Mouse (Mus musculus): ENCODE data around the gene 4930535I16Rik. TPM values are rescaled to one million over a fixed set of nuclear protein-coding genes. Genes with fewer than 3 reads are reported as not detected.

4930535I16Rik gene
- polyA plus RNA-seq (2014; fragmentation: Illumina TruSeq; extraction: RNeasy Lipid Tissue Mini Kit (QIAGEN cat#74804); ENCODE audit: low read depth, low replicate concordance): not detected

DNA sequence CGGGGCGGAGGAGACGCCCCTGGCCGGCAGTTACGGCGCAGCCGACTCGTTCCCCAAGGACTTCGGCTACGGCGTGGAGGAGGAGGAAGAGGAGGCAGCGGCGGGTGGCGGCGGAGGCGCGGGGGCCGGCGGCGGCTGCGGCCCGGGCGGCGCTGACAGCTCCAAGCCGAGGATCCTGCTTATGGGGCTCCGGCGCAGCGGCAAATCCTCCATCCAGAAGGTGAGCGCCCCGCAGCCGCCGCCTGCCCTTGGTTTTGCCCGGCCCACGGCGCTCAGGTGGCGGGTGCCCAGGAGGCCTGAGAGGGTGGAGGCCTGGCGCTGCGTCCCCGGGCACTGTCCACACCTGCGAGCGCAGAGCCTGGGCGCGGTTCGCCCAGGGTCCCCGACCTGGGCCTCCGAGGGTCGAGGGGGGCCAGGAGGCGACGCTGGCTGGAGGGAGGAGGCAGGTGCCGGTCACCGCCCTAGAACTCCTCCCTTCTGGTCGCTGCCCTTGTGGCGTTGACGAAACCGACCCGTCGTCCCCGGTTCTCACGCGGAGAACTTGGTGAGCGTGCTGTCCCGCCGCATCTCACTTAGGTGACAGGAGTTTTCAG, at the start of gene 4930535I16Rik:
Gene 4930535I16Rik, minus strand, starts transcription at position 475 of the 593 bp plus-strand sequence.

DNA sequence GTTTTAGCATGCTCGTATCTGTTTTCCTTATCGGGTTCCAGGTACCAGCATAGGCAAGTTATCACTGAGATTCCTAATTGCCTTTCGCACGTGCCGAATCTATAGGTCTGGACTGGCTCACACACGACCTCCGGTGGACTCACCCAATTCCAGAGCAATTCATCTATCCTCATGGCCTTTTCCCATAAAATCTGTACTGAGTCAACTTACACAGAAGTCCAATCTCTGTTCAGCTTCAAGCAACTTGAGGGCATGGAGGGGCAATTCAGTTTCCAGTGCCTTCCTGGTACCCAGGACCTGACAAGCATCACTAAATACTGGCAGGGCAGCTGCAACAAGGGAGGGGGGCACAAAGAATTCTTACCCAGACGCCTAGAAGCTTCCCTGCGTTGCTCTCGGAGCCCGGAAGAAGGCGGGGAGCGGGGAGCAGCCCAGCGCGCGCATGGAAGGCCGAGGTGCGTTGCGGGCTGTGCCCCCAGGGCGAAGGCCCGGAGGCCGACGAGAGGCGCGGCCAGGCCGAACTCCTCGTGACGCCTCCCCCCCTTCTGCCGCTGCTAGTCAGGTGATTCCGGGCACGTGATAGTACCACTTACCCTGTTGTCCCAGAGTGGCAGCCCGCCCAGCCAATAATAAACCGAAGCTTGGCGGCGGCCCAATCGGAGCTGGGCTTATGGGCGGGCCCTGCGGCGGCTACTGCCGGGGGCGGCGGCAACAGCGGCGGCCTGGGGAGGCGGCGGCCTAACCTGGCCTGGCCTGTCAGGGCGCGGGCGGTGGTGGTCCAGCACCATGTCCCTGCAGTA, 874 bp downstream of the 4930535I16Rik start, which contains the start of gene Rragc:
Gene Rragc, plus strand, starts transcription at position 699 of the 800 bp plus-strand sequence.

DNA sequence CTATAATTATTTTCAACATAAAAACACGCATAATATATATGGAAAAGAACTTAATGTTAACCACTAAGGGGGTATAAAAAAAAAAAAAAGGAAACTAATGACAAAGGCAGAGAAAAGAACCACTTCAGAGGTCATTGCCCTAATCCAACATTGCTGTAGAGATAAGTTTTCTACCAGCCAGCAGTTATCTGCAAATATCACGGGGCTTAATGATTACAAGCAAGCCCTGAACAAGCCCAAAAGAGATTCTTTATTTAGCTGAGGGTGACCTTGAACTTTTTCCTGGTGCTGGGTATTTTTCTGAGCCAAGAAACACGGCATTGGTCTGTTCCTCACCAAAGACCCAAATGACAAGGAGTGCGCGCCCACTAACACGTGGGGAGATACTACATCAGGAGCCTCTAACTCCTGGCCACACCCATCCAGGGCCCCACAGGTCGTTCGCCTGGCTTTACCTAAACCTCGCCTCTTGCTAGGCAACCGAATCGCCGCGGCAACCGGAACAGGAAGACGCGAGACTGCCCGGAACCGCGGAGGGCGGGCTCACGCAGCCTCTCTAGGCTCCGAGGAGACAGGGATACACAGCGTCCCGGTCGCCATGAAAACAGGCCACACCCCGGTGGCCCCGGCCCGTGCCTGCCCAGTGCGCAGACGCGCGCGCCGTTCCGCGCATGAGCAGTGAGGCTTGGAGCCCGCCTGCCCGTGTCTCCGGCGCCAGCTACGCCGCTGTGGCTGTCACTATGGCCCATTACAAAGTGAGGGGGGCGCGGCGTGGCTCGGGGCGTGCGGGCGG, 13.3 kb downstream of the 4930535I16Rik start, which contains the start of gene Mycbp:
Gene Mycbp, plus strand, starts transcription at position 500 of the 793 bp plus-strand sequence.

Other genes starting within 250 kb of the 4930535I16Rik start
- 50.5 TPM for gene Macf1, start 233.7 kb downstream of the 4930535I16Rik start, polyA plus RNA-seq (2014; fragmentation: Illumina TruSeq; extraction: RNeasy Lipid Tissue Mini Kit (QIAGEN cat#74804); ENCODE audit: low read depth, low replicate concordance)
- 40.2 TPM for gene Ndufs5, start 199.8 kb downstream of the 4930535I16Rik start, polyA plus RNA-seq (2014; fragmentation: Illumina TruSeq; extraction: RNeasy Lipid Tissue Mini Kit (QIAGEN cat#74804); ENCODE audit: low read depth, low replicate concordance)
- gene Akirin1, start 167.7 kb downstream of the 4930535I16Rik start, polyA plus RNA-seq (2014; fragmentation: Illumina TruSeq; extraction: RNeasy Lipid Tissue Mini Kit (QIAGEN cat#74804); ENCODE audit: low read depth, low replicate concordance): 41.5 TPM
- not detected for gene Rhbdl2, start 130.1 kb downstream of the 4930535I16Rik start, polyA plus RNA-seq (2014; fragmentation: Illumina TruSeq; extraction: RNeasy Lipid Tissue Mini Kit (QIAGEN cat#74804); ENCODE audit: low read depth, low replicate concordance)
- not detected for gene 4933427I04Rik, start 58.3 kb downstream of the 4930535I16Rik start, polyA plus RNA-seq (2014; fragmentation: Illumina TruSeq; extraction: RNeasy Lipid Tissue Mini Kit (QIAGEN cat#74804); ENCODE audit: low read depth, low replicate concordance)
- 40.1 TPM for gene Mycbp, start 13.2 kb downstream of the 4930535I16Rik start, polyA plus RNA-seq (2014; fragmentation: Illumina TruSeq; extraction: RNeasy Lipid Tissue Mini Kit (QIAGEN cat#74804); ENCODE audit: low read depth, low replicate concordance)
- 83.6 TPM for gene Rragc, start 576 bp downstream of the 4930535I16Rik start, polyA plus RNA-seq (2014; fragmentation: Illumina TruSeq; extraction: RNeasy Lipid Tissue Mini Kit (QIAGEN cat#74804); ENCODE audit: low read depth, low replicate concordance)

All from liver, adult 10 weeks (tissue).